Mouse (Mus musculus): ENCODE measurements around the gene Tmem135. TPM values are rescaled to one million over a fixed set of nuclear protein-coding genes. Genes with fewer than 3 reads are reported as not detected.

Tmem135 gene
- polyA plus RNA-seq, 1 experiment from 2014 or later, result 28.8 TPM

DNA sequence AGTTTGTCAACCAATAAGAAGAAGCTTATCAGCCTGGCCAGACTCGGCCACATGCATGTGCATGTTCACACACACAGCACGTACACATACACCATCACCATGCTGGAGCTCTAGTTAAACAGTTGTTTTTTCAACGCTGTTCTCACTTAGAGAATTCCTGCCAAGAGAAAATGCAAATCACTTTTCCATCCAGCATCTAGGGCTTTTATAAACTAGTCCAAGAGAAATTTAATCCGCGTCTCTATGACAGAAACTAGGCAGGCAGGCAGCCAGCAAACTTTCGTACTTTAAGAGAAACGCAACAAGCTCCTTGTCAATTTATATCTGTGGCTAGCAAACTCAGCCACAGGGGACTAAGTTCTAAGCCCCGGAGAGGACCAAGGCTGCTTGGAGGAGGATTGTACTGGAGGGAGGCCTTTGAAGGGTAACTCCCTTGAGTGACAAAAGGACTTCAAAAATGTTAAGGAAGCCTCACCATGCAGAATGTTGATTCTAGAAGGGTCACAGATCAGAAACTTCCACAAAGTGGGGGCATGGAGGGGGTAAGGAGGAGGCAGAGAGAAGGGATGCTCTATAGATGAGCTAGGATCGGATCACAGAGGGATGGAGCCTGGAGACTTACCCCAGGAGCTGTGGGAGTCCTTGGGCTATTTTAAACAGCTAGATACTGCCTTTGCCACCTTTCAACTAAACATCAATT lies 29.3 kb upstream of the Tmem135 start:
- H3K27ac ChIP-seq (ENCODE audit: low read length), result no peak overlapping the region
- no peak overlapping the region for H3K4me2 ChIP-seq (ENCODE audit: low read length)
- ATAC-seq, result peak; percentile 28; the same call in 1 of the 2 replicates
- no peaks in the 10 kb centered on the region for H3K27me3 ChIP-seq (ENCODE audit: control insufficient read depth, insufficient read depth, low read depth, low read length)
- H3K36me3 ChIP-seq (ENCODE audit: control insufficient read depth, insufficient read depth, low read length), result no peaks in the 10 kb centered on the region
- 58% methylated on average over 9 of the region's 9 CpGs for WGBS
- H3K9me3 ChIP-seq (replicated peaks; ENCODE audit: control insufficient read depth, low read length, poor library complexity, severe bottlenecking), result no peaks in the 10 kb centered on the region
- no peaks in the 10 kb centered on the region for H3K4me1 ChIP-seq (ENCODE audit: control insufficient read depth, insufficient read depth, low read length)
- no peak overlapping the region for H3K9ac ChIP-seq (ENCODE audit: low read depth, low read length)
- H3K4me3 ChIP-seq (ENCODE audit: low read depth, low read length), result no peak overlapping the region

DNA sequence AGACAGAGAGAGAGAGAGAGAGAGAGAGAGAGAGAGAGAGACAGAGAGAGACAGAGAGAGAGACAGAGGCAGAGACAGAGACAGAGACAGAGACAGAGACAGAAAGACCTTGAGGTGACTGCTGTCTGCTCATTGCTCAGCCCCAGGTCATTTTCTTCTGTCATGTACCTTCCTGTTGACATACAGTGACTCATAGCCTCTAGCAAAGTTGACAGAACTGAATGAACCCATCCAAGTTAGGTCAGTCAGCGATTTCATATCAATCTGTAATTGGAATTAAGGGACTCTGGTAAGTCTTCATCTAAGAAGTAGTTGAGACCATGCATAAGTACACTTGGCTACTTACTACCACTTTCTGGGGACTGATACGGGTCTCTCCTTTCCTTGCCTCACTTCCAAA lies 27.2 kb upstream of the Tmem135 start:
- H3K27me3 ChIP-seq (ENCODE audit: control insufficient read depth, insufficient read depth, low read depth, low read length), result no peaks in the 10 kb centered on the region
- H3K36me3 ChIP-seq (ENCODE audit: control insufficient read depth, insufficient read depth, low read length), result no peaks in the 10 kb centered on the region
- no peaks in the 10 kb centered on the region for H3K9me3 ChIP-seq (replicated peaks; ENCODE audit: control insufficient read depth, low read length, poor library complexity, severe bottlenecking)
- H3K4me1 ChIP-seq (ENCODE audit: control insufficient read depth, insufficient read depth, low read length), result no peaks in the 10 kb centered on the region
- WGBS, result 94% methylated on average over 2 of the region's 2 CpGs
- H3K4me3 ChIP-seq (ENCODE audit: low read depth, low read length), result no peak overlapping the region
- ATAC-seq, result no peak
- no peak overlapping the region for H3K27ac ChIP-seq (ENCODE audit: low read length)
- H3K4me2 ChIP-seq (ENCODE audit: low read length), result no peak overlapping the region
- no peak overlapping the region for H3K9ac ChIP-seq (ENCODE audit: low read depth, low read length)

DNA sequence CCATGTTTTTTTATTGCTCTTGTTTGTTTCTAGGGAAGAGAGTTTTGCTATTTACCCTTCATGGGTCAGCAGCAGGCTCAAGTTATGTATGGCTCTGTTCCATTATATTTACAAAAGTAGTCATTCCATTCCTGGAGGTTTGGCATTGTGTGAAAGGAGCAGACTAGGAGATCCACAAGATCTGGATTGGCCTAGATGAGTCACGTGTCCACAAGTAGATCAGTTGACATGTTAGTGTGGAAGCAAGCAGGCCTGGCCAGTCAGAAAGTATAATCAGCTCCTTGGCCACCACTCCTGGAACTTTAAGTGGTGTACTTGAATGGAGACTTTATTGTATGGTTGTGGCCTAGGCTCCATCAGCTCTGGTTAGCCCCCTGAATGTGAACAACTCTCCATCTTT lies 25.3 kb upstream of the Tmem135 start:
- H3K4me3 ChIP-seq (ENCODE audit: low read depth, low read length), result no peak overlapping the region
- H3K27ac ChIP-seq (ENCODE audit: low read length), result no peak overlapping the region
- H3K9me3 ChIP-seq (replicated peaks; ENCODE audit: control insufficient read depth, low read length, poor library complexity, severe bottlenecking), result no peaks in the 10 kb centered on the region
- no peak overlapping the region for H3K4me2 ChIP-seq (ENCODE audit: low read length)
- 86% methylated on average over 1 of the region's 1 CpGs for WGBS
- H3K9ac ChIP-seq (ENCODE audit: low read depth, low read length), result no peak overlapping the region
- H3K27me3 ChIP-seq (ENCODE audit: control insufficient read depth, insufficient read depth, low read depth, low read length), result no peaks in the 10 kb centered on the region; the same call in 1 of the 2 replicates
- no peaks in the 10 kb centered on the region for H3K36me3 ChIP-seq (ENCODE audit: control insufficient read depth, insufficient read depth, low read length)
- no peaks in the 10 kb centered on the region for H3K4me1 ChIP-seq (ENCODE audit: control insufficient read depth, insufficient read depth, low read length)
- ATAC-seq, result no peak

DNA sequence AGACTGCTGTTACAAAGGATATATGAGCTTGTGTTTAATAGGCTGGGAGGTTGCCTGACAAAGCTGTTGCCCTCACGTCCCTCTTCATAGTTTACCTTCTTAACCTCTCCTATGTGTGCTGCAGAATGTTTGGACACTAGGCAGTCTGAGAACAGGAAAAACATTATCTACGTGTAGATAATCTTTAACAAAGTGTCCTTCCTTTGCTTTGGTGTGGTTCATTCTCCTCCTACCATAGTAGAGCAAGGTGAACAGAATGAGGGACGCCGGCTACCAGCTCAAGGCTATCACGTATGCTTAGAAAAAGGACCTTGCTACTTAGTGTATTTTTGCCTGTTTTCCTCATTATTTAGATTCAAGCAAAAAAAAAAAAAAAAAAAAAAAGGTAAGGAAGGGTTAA lies 24.8 kb upstream of the Tmem135 start:
- no peaks in the 10 kb centered on the region for H3K4me1 ChIP-seq (ENCODE audit: control insufficient read depth, insufficient read depth, low read length)
- no peak overlapping the region for H3K9ac ChIP-seq (ENCODE audit: low read depth, low read length)
- H3K4me3 ChIP-seq (ENCODE audit: low read depth, low read length), result no peak overlapping the region
- 85% methylated on average over 5 of the region's 5 CpGs for WGBS
- no peak for ATAC-seq
- no peak overlapping the region for H3K4me2 ChIP-seq (ENCODE audit: low read length)
- no peak overlapping the region for H3K27ac ChIP-seq (ENCODE audit: low read length)
- no peaks in the 10 kb centered on the region for H3K36me3 ChIP-seq (ENCODE audit: control insufficient read depth, insufficient read depth, low read length)
- H3K9me3 ChIP-seq (replicated peaks; ENCODE audit: control insufficient read depth, low read length, poor library complexity, severe bottlenecking), result no peaks in the 10 kb centered on the region
- H3K27me3 ChIP-seq (ENCODE audit: control insufficient read depth, insufficient read depth, low read depth, low read length), result no peaks in the 10 kb centered on the region; the same call in 1 of the 2 replicates

DNA sequence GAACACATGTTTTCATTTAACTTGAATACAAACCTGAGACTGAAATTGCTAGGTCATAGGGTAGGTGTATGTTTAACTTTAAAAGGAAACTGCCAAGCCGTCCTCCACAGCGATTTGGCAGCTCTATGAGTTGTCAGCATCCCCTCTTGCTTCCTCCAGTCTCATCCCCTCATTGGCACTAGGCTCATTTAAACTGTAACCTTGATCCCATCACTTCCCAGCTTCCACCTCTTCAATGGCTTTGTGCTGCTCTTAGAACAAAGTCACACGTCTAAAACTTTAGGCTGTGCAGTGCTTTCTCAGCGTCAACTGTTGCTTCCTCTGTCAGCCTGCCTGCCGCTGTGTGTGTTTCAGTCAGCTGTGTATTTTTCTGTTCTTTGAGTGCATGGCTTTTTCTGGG lies 23.1 kb upstream of the Tmem135 start:
- Histone ChIP-seq H3K4me2 (ENCODE audit: low read length) (no peak overlapping the region), H3K4me3 (ENCODE audit: low read depth, low read length) (no peak overlapping the region), H3K9me3 (replicated peaks; ENCODE audit: control insufficient read depth, low read length, poor library complexity, severe bottlenecking) (no peaks in the 10 kb centered on the region), H3K27me3 (ENCODE audit: control insufficient read depth, insufficient read depth, low read depth, low read length) (no peaks in the 10 kb centered on the region; the same call in 1 of the 2 replicates), H3K9ac (ENCODE audit: low read depth, low read length) (no peak overlapping the region), H3K4me1 (ENCODE audit: control insufficient read depth, insufficient read depth, low read length) (no peaks in the 10 kb centered on the region), H3K36me3 (ENCODE audit: control insufficient read depth, insufficient read depth, low read length) (no peaks in the 10 kb centered on the region), H3K27ac (ENCODE audit: low read length) (no peak overlapping the region)
- ATAC-seq, result no peak
- 53% methylated on average over 5 of the region's 5 CpGs for WGBS

DNA sequence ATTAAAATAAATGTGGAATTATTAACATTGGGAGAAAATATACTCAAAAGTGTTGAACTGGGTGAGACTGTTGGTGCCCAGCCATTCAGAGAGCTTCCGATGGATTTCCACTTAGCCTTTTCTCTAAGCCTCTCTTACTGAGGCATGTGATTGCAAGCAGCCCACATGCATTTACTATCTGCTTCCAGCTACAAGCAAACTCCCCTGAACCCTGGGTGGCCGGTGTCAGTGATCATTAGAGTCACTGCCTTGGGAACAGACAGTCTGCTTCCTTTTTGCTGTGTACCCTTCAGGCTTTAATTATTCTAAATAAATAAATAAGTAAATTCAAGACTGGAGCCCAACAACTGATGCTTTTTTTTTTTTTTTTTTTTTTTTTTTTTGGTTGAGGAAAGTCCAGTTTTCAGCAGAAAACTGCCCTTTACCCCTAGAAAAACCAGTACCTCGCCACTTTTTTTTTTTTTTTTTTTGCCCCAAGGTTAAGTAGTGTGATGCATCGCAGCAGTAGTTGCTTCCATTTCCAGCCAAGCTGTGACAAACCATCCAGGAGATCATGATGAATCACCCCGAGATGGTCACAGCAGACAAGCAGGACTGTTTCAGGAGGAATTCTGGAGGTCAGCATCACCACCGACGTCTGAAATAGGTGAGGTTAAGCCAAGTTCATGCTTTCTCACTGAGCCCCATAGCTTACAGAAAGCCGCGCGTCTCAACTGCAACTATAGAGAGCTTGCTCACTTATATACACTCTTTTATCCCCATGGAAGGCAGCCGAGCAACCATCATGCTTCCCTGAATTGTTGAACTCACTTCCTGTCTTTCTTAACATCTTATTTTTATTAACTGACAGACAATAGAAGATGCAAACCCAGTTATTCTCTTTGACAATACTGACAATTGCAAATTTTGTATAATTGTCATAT lies 22.0 kb upstream of the Tmem135 start:
- Histone ChIP-seq H3K4me1 (ENCODE audit: control insufficient read depth, insufficient read depth, low read length) (no peaks in the 10 kb centered on the region), H3K9me3 (replicated peaks; ENCODE audit: control insufficient read depth, low read length, poor library complexity, severe bottlenecking) (no peaks in the 10 kb centered on the region), H3K27me3 (ENCODE audit: control insufficient read depth, insufficient read depth, low read depth, low read length) (no peaks in the 10 kb centered on the region; the same call in 1 of the 2 replicates), H3K9ac (ENCODE audit: low read depth, low read length) (no peak overlapping the region), H3K4me2 (ENCODE audit: low read length) (no peak overlapping the region), H3K36me3 (ENCODE audit: control insufficient read depth, insufficient read depth, low read length) (no peaks in the 10 kb centered on the region), H3K27ac (ENCODE audit: low read length) (no peak overlapping the region), H3K4me3 (ENCODE audit: low read depth, low read length) (no peak overlapping the region)
- 78% methylated on average over 11 of the region's 11 CpGs for WGBS
- no peak for ATAC-seq

DNA sequence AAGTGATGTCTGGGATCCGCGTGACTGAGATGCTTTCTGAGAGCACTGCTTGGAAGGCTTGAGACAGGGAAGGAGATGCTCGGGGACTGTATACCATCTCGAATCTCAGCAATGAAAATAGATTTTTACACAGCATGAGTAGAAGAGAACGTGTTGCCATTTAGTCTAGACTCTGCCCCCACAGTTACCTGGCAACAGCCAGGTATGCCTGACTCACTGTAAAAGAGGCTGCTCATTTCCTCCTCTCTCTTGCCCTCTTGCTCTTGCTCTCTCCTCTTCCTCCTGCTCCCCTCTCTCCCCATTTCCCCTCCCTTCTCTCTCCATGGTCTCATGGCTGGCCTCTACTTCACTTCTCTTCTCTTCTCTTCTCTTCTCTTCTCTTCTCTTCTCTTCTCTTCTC lies 20.6 kb upstream of the Tmem135 start:
- no peak for ATAC-seq
- WGBS, result 81% methylated on average over 5 of the region's 5 CpGs
- Histone ChIP-seq H3K4me1 (ENCODE audit: control insufficient read depth, insufficient read depth, low read length) (no peaks in the 10 kb centered on the region), H3K9ac (ENCODE audit: low read depth, low read length) (no peak overlapping the region), H3K27ac (ENCODE audit: low read length) (no peak overlapping the region), H3K27me3 (ENCODE audit: control insufficient read depth, insufficient read depth, low read depth, low read length) (no peaks in the 10 kb centered on the region; the same call in 1 of the 2 replicates), H3K36me3 (ENCODE audit: control insufficient read depth, insufficient read depth, low read length) (no peaks in the 10 kb centered on the region), H3K4me3 (ENCODE audit: low read depth, low read length) (no peak overlapping the region), H3K9me3 (replicated peaks; ENCODE audit: control insufficient read depth, low read length, poor library complexity, severe bottlenecking) (no peaks in the 10 kb centered on the region), H3K4me2 (ENCODE audit: low read length) (no peak overlapping the region)

DNA sequence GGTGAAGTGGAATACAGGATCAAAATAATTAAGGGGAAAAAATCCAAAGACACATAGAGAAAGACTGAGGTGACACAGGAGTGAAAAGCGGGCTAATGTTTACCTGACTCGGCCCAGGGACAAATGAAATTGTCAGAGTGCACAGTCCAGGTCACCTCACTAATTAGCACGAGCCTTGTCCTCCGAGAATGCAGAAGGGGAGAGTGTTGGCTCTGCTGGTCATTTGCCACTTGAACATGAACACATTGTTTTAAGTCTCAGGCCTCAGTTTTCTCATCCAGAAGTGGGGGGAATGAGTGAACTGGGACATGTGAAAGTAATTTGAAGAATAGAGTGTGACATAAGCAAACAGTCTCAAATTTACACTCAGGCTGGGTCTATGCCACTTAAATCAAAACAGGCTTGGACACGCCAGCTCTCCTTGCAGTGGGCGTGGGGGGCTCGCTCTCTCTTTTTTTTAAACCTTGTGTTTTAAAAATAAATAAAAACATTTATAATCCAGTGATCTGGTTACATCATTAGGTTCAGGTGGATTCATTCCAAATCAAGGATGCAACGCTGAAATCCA lies 19.8 kb upstream of the Tmem135 start:
- Histone ChIP-seq H3K27ac (ENCODE audit: low read length) (no peak overlapping the region), H3K27me3 (ENCODE audit: control insufficient read depth, insufficient read depth, low read depth, low read length) (no peaks in the 10 kb centered on the region; the same call in 1 of the 2 replicates), H3K9me3 (replicated peaks; ENCODE audit: control insufficient read depth, low read length, poor library complexity, severe bottlenecking) (no peaks in the 10 kb centered on the region), H3K4me1 (ENCODE audit: control insufficient read depth, insufficient read depth, low read length) (no peaks in the 10 kb centered on the region), H3K4me3 (ENCODE audit: low read depth, low read length) (no peak overlapping the region), H3K4me2 (ENCODE audit: low read length) (no peak overlapping the region), H3K9ac (ENCODE audit: low read depth, low read length) (no peak overlapping the region), H3K36me3 (ENCODE audit: control insufficient read depth, insufficient read depth, low read length) (no peaks in the 10 kb centered on the region)
- no peak for ATAC-seq
- WGBS, result 70% methylated on average over 8 of the region's 8 CpGs

DNA sequence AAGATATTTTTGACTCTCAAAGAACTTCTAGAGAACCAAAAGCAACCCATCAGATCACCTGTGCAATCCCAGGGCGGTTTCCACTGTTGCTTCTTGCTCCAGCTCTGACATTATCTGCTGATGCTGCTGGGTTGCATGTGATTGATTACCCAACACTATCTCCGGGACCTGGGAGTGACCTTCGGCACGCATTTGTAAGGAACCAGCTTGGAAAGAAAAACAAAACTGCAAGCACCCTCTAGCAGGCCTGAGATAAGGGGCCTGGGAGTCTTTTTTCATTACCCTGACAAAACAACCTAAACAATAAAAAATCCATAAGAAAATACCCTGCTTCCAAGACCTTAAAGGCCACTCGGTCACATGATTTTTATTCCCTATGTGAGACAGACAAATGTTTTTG lies 19.2 kb upstream of the Tmem135 start:
- 50% methylated on average over 5 of the region's 5 CpGs for WGBS
- H3K36me3 ChIP-seq (ENCODE audit: control insufficient read depth, insufficient read depth, low read length), result no peaks in the 10 kb centered on the region

More for the DNA sequence above, 19.2 kb upstream of the Tmem135 start:
- no peaks in the 10 kb centered on the region; the same call in 1 of the 2 replicates for H3K27me3 ChIP-seq (ENCODE audit: control insufficient read depth, insufficient read depth, low read depth, low read length)
- no peak overlapping the region for H3K27ac ChIP-seq (ENCODE audit: low read length)
- no peak overlapping the region for H3K4me3 ChIP-seq (ENCODE audit: low read depth, low read length)
- no peak overlapping the region for H3K4me2 ChIP-seq (ENCODE audit: low read length)
- no peak overlapping the region for H3K9ac ChIP-seq (ENCODE audit: low read depth, low read length)
- H3K4me1 ChIP-seq (ENCODE audit: control insufficient read depth, insufficient read depth, low read length), result no peaks in the 10 kb centered on the region
- H3K9me3 ChIP-seq (replicated peaks; ENCODE audit: control insufficient read depth, low read length, poor library complexity, severe bottlenecking), result no peaks in the 10 kb centered on the region
- no peak for ATAC-seq
